Mouse (Mus musculus) megakaryocyte, embryonic 14.5 days (primary cell): ENCODE results near the gene Eng.

ENCODE experiments used
- FLI1 ChIP-seq: IDR thresholded peaks from 2 replicates; pipeline ENCODE4 v1.6.1; 2012; ENCODE audit warnings: low read length, inconsistent platforms, mixed read lengths
- GATA1 ChIP-seq: IDR thresholded peaks from 3 replicates; pipeline ENCODE4 v1.6.1; 2012; ENCODE audit warnings: mixed read lengths, low read length, inconsistent platforms, borderline replicate concordance

- TF ChIP-seq GATA1 (no peak), FLI1 (no peak)
Observed at GRCm38 (mm10) chr2:32617601-32618000, 28.8 kb upstream of the Eng start.
